Mouse (Mus musculus): ENCODE results near the gene Usp39.

GRCm38 (mm10) chr6:72370091-72370490 lies 25.1 kb upstream of the Usp39 start:
- TF ChIP-seq POLR2A (IDR thresholded peaks at IDR 0.05; ENCODE audit: low read depth, low read length) = no peak
- TF ChIP-seq CTCF (conservative IDR thresholded peaks at IDR 0.05; ENCODE audit: insufficient read depth, insufficient read length, low read depth, low read length) = no peak
